Mouse (Mus musculus): ENCODE data around the gene Cadps.

Cadps gene

DNA sequence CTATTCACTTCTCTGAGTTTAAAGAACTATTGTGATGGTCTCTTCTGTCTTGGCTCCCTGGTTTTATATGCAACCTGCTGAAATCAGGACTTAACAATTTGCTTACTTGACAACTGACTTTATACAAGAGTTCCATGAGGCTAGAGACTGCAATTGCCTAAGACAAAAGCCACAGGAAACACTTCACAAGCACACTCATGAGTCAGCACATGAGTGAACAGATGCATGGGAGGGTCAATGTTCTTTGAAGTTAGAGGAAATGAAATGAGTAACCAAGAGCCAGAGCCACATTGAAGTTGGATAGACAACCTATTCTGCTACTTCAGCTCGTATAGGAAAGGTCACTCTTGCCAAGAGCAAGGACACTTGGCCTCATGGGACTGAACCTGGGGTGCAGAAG lies 71.1 kb downstream of the Cadps start:
- in situ Hi-C loops (cut with MboI; ENCODE audit: low sequenced_read_pairs) = no loop called here

DNA sequence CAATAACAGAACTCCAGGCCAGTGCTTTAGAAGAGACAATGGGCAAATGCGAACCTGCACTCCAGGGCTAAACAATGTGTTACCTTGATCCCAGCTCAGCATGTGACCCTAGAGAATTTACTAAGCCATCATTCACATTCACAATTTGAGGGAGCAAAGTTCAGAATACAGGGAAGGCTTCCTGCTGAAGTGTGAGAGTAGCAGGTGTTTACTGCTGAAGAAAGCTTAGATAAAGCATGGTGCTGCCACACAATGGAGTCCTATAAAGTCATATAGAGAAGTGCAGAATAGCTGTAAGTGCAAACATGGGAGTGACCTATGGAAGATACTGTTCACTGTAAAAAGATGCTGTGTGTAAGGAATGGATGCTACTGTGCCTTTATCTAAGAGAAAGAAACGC lies 91.9 kb downstream of the Cadps start:
- in situ Hi-C loops (cut with MboI; ENCODE audit: low sequenced_read_pairs) = no loop called here

GRCm38 (mm10) chr14:12722452-12723194 lies 100.3 kb downstream of the Cadps start:
- in situ Hi-C loops (cut with MboI; ENCODE audit: low sequenced_read_pairs) = no loop called here

GRCm38 (mm10) chr14:12718766-12719165 lies 104.1 kb downstream of the Cadps start:
- in situ Hi-C loops (cut with MboI; ENCODE audit: low sequenced_read_pairs) = no loop called here

GRCm38 (mm10) chr14:12715906-12716659 lies 106.8 kb downstream of the Cadps start:
- in situ Hi-C loops (cut with MboI; ENCODE audit: low sequenced_read_pairs) = no loop called here

GRCm38 (mm10) chr14:12707395-12707794 lies 115.5 kb downstream of the Cadps start:
- in situ Hi-C loops (cut with MboI; ENCODE audit: low sequenced_read_pairs) = no loop called here

DNA sequence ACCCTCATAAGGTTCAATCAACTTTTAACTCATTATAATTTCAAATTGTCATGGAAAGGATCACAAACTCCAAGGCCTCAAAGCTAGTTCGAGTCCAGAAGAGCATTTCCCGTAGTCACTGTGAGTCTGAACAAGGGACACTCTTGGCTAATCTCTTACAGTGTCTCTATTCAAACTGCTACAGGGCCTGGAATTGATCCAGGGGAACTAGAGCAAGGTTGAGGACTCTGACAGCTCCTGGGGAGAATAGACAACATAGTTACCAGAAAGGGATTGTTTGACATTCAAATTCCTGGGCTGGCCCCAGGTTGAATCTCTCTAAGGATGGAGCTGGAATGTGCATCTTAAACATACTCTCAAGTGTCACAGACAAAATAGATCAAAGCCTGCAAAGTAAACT lies 118.4 kb downstream of the Cadps start:
- in situ Hi-C loops (cut with MboI; ENCODE audit: low sequenced_read_pairs) = no loop called here

- in situ Hi-C loops (cut with MboI; ENCODE audit: low sequenced_read_pairs) = no loop called here
Measured at GRCm38 (mm10) chr14:12690201-12690600, 132.7 kb downstream of the Cadps start.

- in situ Hi-C loops (cut with MboI; ENCODE audit: low sequenced_read_pairs) = no loop called here
Measured at GRCm38 (mm10) chr14:12685015-12685414, 137.9 kb downstream of the Cadps start.

- in situ Hi-C loops (cut with MboI; ENCODE audit: low sequenced_read_pairs) = no loop called here
Measured at GRCm38 (mm10) chr14:12680819-12681638, 141.8 kb downstream of the Cadps start.

- in situ Hi-C loops (cut with MboI; ENCODE audit: low sequenced_read_pairs) = no loop called here
Measured at GRCm38 (mm10) chr14:12661430-12661829, 161.4 kb downstream of the Cadps start.

DNA sequence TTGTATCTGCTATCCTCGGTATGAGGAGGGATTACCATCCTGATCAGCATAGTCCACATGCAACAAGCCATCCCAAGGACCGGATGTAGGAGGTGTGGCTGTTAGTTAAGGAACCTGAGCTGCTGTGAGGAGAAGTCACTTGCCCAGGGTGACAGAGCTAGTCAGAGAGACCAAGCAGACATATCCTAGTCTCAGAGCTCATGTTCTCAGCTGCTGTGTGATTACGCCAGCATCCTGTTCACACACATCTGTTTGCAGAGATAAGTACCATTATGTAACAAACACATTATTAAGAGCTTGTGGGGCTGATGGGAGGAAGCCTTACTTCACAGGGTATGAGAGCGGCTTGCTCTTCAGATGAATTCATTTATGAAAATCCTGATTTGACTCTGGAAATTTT lies 165.5 kb downstream of the Cadps start:
- in situ Hi-C loops (cut with MboI; ENCODE audit: low sequenced_read_pairs) = no loop called here

- in situ Hi-C loops (cut with MboI; ENCODE audit: low sequenced_read_pairs) = no loop called here
Measured at GRCm38 (mm10) chr14:12642868-12643512, 179.9 kb downstream of the Cadps start.

DNA sequence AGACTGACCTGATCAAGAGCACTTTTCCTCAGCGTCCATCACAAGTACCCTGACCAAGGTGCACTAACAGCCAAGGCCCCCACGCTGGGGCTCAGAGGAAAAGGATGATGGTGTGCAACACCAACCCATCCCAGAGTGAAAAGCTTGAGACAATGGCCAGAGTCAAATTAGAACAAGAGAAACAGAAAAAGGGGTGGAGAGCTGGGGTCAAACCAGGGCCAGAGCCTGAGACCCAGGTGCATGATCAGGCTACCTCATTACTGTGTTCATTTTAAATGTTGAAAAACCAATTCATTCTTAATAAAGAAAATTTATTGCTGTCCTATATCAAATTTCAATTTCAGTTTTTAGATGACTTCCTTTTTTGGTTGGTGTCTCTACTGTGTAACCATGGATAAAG lies 184.1 kb downstream of the Cadps start:
- in situ Hi-C loops (cut with MboI; ENCODE audit: low sequenced_read_pairs) = no loop called here

GRCm38 (mm10) chr14:12637121-12637754 lies 185.6 kb downstream of the Cadps start:
- in situ Hi-C loops (cut with MboI; ENCODE audit: low sequenced_read_pairs) = no loop called here

GRCm38 (mm10) chr14:12624256-12625130 lies 198.4 kb downstream of the Cadps start:
- in situ Hi-C loops (cut with MboI; ENCODE audit: low sequenced_read_pairs) = no loop called here

- in situ Hi-C loops (cut with MboI; ENCODE audit: low sequenced_read_pairs) = no loop called here
Measured at GRCm38 (mm10) chr14:12607025-12607424, 215.9 kb downstream of the Cadps start.

DNA sequence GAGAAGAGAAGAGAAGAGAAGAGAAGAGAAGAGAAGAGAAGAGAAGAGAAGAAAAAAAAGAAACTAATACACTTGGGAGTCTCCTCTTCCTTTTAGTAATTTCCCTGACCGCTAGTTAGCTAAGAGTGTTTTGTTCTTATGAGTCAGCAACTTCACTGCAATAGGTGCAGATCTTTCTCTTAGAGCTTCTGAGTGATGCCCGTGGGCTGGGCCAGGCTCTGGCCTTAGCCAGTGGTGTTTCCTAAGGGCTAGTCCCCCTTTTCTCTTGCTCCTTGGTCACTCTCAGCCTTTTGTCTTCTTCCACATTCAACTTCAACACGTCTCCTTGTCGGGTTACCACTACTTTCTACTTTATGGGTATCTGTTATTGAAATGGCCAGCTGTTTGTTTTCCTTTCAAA lies 216.7 kb downstream of the Cadps start:
- in situ Hi-C loops (cut with MboI; ENCODE audit: low sequenced_read_pairs) = no loop called here

GRCm38 (mm10) chr14:12602080-12602479 lies 220.8 kb downstream of the Cadps start:
- in situ Hi-C loops (cut with MboI; ENCODE audit: low sequenced_read_pairs) = no loop called here

- in situ Hi-C loops (cut with MboI; ENCODE audit: low sequenced_read_pairs) = no loop called here
Measured at GRCm38 (mm10) chr14:12595326-12595725, 227.6 kb downstream of the Cadps start.
